Mouse (Mus musculus): ENCODE data around the gene Ydjc. TPM values are rescaled to one million over a fixed set of nuclear protein-coding genes. Genes with fewer than 3 reads are reported as not detected.

The Ydjc gene
- polyA plus RNA-seq, 1 experiment = 19.3 TPM

- Histone ChIP-seq H3K4me3 (ENCODE audit: control insufficient read depth, insufficient read depth, low read length) (peak within 1 kb of the TSS; percentile 65), H3K36me3 (ENCODE audit: control insufficient read depth, insufficient read depth, low read length) (no peaks in the 10 kb centered on the region), H3K4me1 (replicated peaks; ENCODE audit: control insufficient read depth, insufficient read depth, low read length) (peaks cover 7% of the 10 kb centered on the region; the same call in 1 of the 2 replicates), H3K27ac (ENCODE audit: control insufficient read depth, insufficient read depth, low read length) (no peak within 1 kb of the TSS), H3K27me3 (ENCODE audit: control insufficient read depth, insufficient read depth, low read length) (no peaks in the 10 kb centered on the region)
- under 1% methylated on average over 47 of the region's 47 CpGs for WGBS
- DNase-seq = peak; percentile 96
- TF ChIP-seq CTCF (IDR thresholded peaks at IDR 0.05; ENCODE audit: borderline replicate concordance, control insufficient read depth, extremely low read depth, insufficient read depth, low read length, poor library complexity) (peak; percentile 89), POLR2A (IDR thresholded peaks at IDR 0.05; ENCODE audit: control insufficient read depth, extremely low read depth, insufficient read depth, low read length, poor library complexity) (peak; percentile 69; the same call in 1 of the 2 replicates)
These were observed 12.1 kb upstream of the Ydjc start, which contains the start of gene Sdf2l1 for GRCm38 (mm10) chr16:17132089-17132905. Gene Sdf2l1 (minus strand): TSS chr16:17132383.

- Histone ChIP-seq H3K27me3 (ENCODE audit: control insufficient read depth, insufficient read depth, low read length) (no peaks in the 10 kb centered on the region), H3K36me3 (ENCODE audit: control insufficient read depth, insufficient read depth, low read length) (no peaks in the 10 kb centered on the region), H3K4me3 (ENCODE audit: control insufficient read depth, insufficient read depth, low read length) (no peak overlapping the region), H3K27ac (ENCODE audit: control insufficient read depth, insufficient read depth, low read length) (no peak overlapping the region), H3K4me1 (replicated peaks; ENCODE audit: control insufficient read depth, insufficient read depth, low read length) (peaks cover 7% of the 10 kb centered on the region; the same call in 1 of the 2 replicates)
- no peak for DNase-seq
- 74% methylated on average over 7 of the region's 7 CpGs for WGBS
- no peak for TF ChIP-seq POLR2A (IDR thresholded peaks at IDR 0.05; ENCODE audit: control insufficient read depth, extremely low read depth, insufficient read depth, low read length, poor library complexity)
- TF ChIP-seq CTCF (IDR thresholded peaks at IDR 0.05; ENCODE audit: borderline replicate concordance, control insufficient read depth, extremely low read depth, insufficient read depth, low read length, poor library complexity) = no peak
These were observed 11.6 kb upstream of the Ydjc start for GRCm38 (mm10) chr16:17132906-17133200.

DNA sequence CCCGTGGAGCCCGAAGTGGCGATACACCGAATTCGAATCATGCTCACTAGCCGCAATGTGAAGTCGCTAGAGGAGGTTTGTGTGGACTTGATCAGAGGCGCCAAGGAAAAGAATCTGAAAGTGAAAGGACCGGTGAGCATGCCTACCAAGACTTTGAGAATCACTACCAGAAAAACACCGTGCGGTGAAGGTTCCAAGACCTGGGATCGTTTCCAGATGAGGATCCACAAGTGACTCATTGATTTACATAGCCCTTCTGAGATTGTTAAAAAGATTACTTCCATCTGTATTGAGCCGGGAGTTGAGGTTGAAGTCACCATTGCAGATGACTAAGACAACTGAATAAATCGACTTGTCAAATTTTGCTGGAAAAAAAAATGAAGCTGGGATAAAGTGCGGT is 7.1 kb upstream of the Ydjc start:
- no peak overlapping the region for H3K27ac ChIP-seq (ENCODE audit: control insufficient read depth, insufficient read depth, low read length)
- no peaks in the 10 kb centered on the region for H3K36me3 ChIP-seq (ENCODE audit: control insufficient read depth, insufficient read depth, low read length)
- no peaks in the 10 kb centered on the region for H3K27me3 ChIP-seq (ENCODE audit: control insufficient read depth, insufficient read depth, low read length)
- no peaks in the 10 kb centered on the region for H3K4me1 ChIP-seq (replicated peaks; ENCODE audit: control insufficient read depth, insufficient read depth, low read length)
- no peak for DNase-seq
- H3K4me3 ChIP-seq (ENCODE audit: control insufficient read depth, insufficient read depth, low read length) = no peak overlapping the region
- TF ChIP-seq CTCF (IDR thresholded peaks at IDR 0.05; ENCODE audit: borderline replicate concordance, control insufficient read depth, extremely low read depth, insufficient read depth, low read length, poor library complexity) (no peak), POLR2A (IDR thresholded peaks at IDR 0.05; ENCODE audit: control insufficient read depth, extremely low read depth, insufficient read depth, low read length, poor library complexity) (no peak)
- WGBS = 91% methylated on average over 15 of the region's 15 CpGs

DNA sequence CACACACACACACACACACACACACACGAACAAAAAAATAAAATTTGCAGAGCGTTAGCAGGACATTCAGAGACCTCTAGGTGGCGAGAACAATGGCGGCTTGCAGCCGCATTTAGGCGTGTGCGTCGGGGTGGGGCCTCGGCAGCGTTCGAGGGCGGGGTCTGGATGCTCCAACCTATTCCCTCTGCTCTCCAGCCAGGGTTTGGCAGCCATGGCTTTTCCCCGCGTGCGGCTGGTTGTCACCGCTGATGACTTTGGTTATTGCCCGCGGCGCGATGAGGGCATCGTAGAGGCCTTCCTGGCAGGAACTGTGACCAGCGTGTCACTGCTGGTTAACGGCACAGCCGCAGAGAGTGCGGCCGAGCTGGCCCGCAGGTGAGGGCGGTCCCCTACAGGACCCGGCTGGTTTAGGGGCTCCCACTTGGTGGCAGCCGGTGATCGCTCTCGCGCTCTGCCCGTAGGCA is 2.4 kb downstream of the Ydjc start, which contains the start of gene Ccdc116:
Ccdc116 (minus strand) TSS at position 458 of the 464 bp plus-strand sequence.
- WGBS = under 1% methylated on average over 34 of the region's 34 CpGs
- peak within 1 kb of the TSS; percentile 49 for H3K4me3 ChIP-seq (ENCODE audit: control insufficient read depth, insufficient read depth, low read length)
- no peak within 1 kb of the TSS for H3K27ac ChIP-seq (ENCODE audit: control insufficient read depth, insufficient read depth, low read length)
- peak; percentile 43; the same call in 1 of the 2 replicates for TF ChIP-seq CTCF (IDR thresholded peaks at IDR 0.05; ENCODE audit: borderline replicate concordance, control insufficient read depth, extremely low read depth, insufficient read depth, low read length, poor library complexity)
- no peak for TF ChIP-seq POLR2A (IDR thresholded peaks at IDR 0.05; ENCODE audit: control insufficient read depth, extremely low read depth, insufficient read depth, low read length, poor library complexity)
- no peaks in the 10 kb centered on the region for H3K27me3 ChIP-seq (ENCODE audit: control insufficient read depth, insufficient read depth, low read length)
- peaks cover 12% of the 10 kb centered on the region for H3K4me1 ChIP-seq (replicated peaks; ENCODE audit: control insufficient read depth, insufficient read depth, low read length)
- H3K36me3 ChIP-seq (ENCODE audit: control insufficient read depth, insufficient read depth, low read length) = no peaks in the 10 kb centered on the region; the same call in 1 of the 2 replicates
- peak; percentile 69 for DNase-seq

GRCm38 (mm10) chr16:17147391-17147929 is 3.0 kb downstream of the Ydjc start:
- 1% methylated on average over 41 of the region's 41 CpGs for WGBS
- peaks cover 4% of the 10 kb centered on the region for H3K36me3 ChIP-seq (ENCODE audit: control insufficient read depth, insufficient read depth, low read length)
- peak overlapping the region; percentile 49 for H3K4me3 ChIP-seq (ENCODE audit: control insufficient read depth, insufficient read depth, low read length)
- no peak overlapping the region for H3K27ac ChIP-seq (ENCODE audit: control insufficient read depth, insufficient read depth, low read length)
- DNase-seq = peak; percentile 26
- no peaks in the 10 kb centered on the region for H3K27me3 ChIP-seq (ENCODE audit: control insufficient read depth, insufficient read depth, low read length)
- H3K4me1 ChIP-seq (replicated peaks; ENCODE audit: control insufficient read depth, insufficient read depth, low read length) = peaks cover 12% of the 10 kb centered on the region
- no peak for TF ChIP-seq CTCF (IDR thresholded peaks at IDR 0.05; ENCODE audit: borderline replicate concordance, control insufficient read depth, extremely low read depth, insufficient read depth, low read length, poor library complexity)
- TF ChIP-seq POLR2A (IDR thresholded peaks at IDR 0.05; ENCODE audit: control insufficient read depth, extremely low read depth, insufficient read depth, low read length, poor library complexity) = no peak

- H3K36me3 ChIP-seq (ENCODE audit: control insufficient read depth, insufficient read depth, low read length) = peaks cover 6% of the 10 kb centered on the region
- no peak overlapping the region for H3K27ac ChIP-seq (ENCODE audit: control insufficient read depth, insufficient read depth, low read length)
- peak; percentile 47 for DNase-seq
- TF ChIP-seq POLR2A (IDR thresholded peaks at IDR 0.05; ENCODE audit: control insufficient read depth, extremely low read depth, insufficient read depth, low read length, poor library complexity) (no peak), CTCF (IDR thresholded peaks at IDR 0.05; ENCODE audit: borderline replicate concordance, control insufficient read depth, extremely low read depth, insufficient read depth, low read length, poor library complexity) (no peak; the same call in 1 of the 2 replicates)
- WGBS = 72% methylated on average over 16 of the region's 16 CpGs
- H3K27me3 ChIP-seq (ENCODE audit: control insufficient read depth, insufficient read depth, low read length) = no peaks in the 10 kb centered on the region
- H3K4me1 ChIP-seq (replicated peaks; ENCODE audit: control insufficient read depth, insufficient read depth, low read length) = peaks cover 12% of the 10 kb centered on the region
- H3K4me3 ChIP-seq (ENCODE audit: control insufficient read depth, insufficient read depth, low read length) = peak overlapping the region; percentile 49
These were observed 3.7 kb downstream of the Ydjc start for GRCm38 (mm10) chr16:17148084-17148483.
